Mouse (Mus musculus) ovary, postnatal 10 days (tissue): ENCODE data around the gene Il6.
"Not testable (repeated sequence)": the region's sequence is repeated elsewhere in the genome, so short reads cannot be mapped to it uniquely, and the experiment has no call there.

Experiments used
- DNase-seq: peaks from one replicate; pipeline ENCODE4 v3.0.0; 2022; ENCODE audit warnings: low spot score

The Il6 gene

GRCm38 (mm10) chr5:30012726-30013503 is at the start of gene Il6:
Il6 (plus strand) TSS chr5:30013114.
- DNase-seq = peak; percentile 82

GRCm38 (mm10) chr5:29963488-29963887 is 49.4 kb upstream of the Il6 start:
- no peak for DNase-seq

DNA sequence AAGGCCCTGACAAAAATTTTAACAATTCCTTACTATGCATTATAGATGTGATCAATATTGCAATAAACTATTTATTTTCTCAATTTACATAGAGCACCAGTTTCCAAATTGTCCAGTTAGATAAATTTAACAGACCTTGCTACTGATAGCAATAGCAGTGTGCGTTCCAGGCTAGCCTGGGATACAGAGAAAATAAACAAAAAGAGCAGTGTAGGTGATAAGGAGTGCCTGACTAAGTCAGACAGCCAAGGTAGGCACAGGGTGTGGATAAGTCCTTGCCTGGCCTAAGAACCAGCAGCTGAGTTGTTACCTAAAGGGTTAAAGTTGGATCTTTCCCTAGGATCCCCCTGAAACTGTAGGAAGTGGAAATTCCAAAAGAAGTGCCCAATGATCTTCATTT is 42.7 kb upstream of the Il6 start:
- no peak for DNase-seq

- no peak for DNase-seq
Observed at GRCm38 (mm10) chr5:29972796-29973195, 40.1 kb upstream of the Il6 start.

GRCm38 (mm10) chr5:29973533-29973932 is 39.4 kb upstream of the Il6 start:
- DNase-seq = no peak

- DNase-seq = no peak
Observed at GRCm38 (mm10) chr5:29974115-29974514, 38.8 kb upstream of the Il6 start.

- no peak for DNase-seq
Observed at GRCm38 (mm10) chr5:29993583-29993982, 19.3 kb upstream of the Il6 start.

- no peak for DNase-seq
Observed at GRCm38 (mm10) chr5:29994344-29994743, 18.6 kb upstream of the Il6 start.

- no peak for DNase-seq
Observed at GRCm38 (mm10) chr5:29997351-29997750, 15.6 kb upstream of the Il6 start.

GRCm38 (mm10) chr5:30000921-30001320 is 12.0 kb upstream of the Il6 start:
- no peak for DNase-seq

DNA sequence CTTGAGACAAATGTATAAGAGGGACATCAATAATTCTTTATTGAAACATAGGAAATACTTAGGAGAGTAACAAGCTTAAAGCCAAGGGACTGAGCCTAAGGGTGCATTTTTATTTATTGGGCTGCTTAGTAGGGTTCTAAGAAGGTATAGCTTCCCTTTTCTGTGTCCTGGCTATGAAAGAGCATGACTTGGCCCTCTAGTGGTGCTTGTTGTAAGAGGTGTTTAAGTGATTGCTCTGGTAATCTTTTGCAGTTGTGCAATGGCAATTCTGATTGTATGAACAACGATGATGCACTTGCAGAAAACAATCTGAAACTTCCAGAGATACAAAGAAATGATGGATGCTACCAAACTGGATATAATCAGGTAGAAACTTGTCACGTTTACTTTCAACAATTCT is 1.7 kb downstream of the Il6 start:
- no peak for DNase-seq

DNA sequence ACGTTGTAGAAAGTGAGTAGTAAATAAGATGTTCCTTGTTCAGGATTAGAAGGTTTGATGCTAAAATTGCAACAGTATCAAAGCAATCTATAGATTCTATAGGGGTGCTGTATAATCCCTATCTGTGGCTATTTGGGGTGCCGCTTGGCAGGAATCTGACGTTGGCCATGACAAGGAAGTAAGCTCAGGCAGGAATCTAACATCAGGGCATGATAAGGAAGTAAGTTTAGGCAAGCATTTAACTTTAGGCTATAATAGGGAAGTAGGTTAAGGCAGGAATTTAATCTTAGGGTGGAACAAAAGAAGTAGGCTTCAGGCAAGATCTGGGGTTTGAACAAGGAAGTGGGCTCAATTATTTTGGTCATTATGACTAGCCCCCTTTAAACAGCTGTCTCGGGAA is 22.9 kb downstream of the Il6 start:
- not testable (repeated sequence) for DNase-seq

- not testable (repeated sequence) for DNase-seq
Observed at GRCm38 (mm10) chr5:30037111-30037510, 24.2 kb downstream of the Il6 start.

GRCm38 (mm10) chr5:30039324-30039723 is 26.4 kb downstream of the Il6 start:
- not testable (repeated sequence) for DNase-seq

- not testable (repeated sequence) for DNase-seq
Observed at GRCm38 (mm10) chr5:30039841-30040240, 26.9 kb downstream of the Il6 start.

GRCm38 (mm10) chr5:30058216-30058731 is 45.4 kb downstream of the Il6 start:
- no peak for DNase-seq

GRCm38 (mm10) chr5:30059607-30060006 is 46.7 kb downstream of the Il6 start:
- not testable (repeated sequence) for DNase-seq

- no peak for DNase-seq
Observed at GRCm38 (mm10) chr5:30067726-30068125, 54.8 kb downstream of the Il6 start.
